Mouse (Mus musculus) intestine, postnatal 0 days (tissue): ENCODE data around the gene Gm45140. TPM values are rescaled to one million over a fixed set of nuclear protein-coding genes. Genes with fewer than 3 reads are reported as not detected.

Source experiments
- ATAC-seq: fragments of 200-750 bp; cut with Nextera tagmentation; 2 replicates; pipeline ENCODE4 v1.8.0; 2017; ENCODE audit warnings: mild to moderate bottlenecking, moderate TSS enrichment, moderate library complexity
- H3K27ac ChIP-seq: fragments of 300-500 bp; sonication (generic); 2 replicates; pipeline ENCODE4 v1.5.1; 2014; ENCODE audit warnings: mild to moderate bottlenecking, low read depth, low read length, moderate library complexity
- H3K27me3 ChIP-seq: fragments of 300-500 bp; sonication (generic); replicated peaks from 2 replicates; pipeline ENCODE4 v1.6.1; 2014; ENCODE audit warnings: low read length, mixed read lengths; ENCODE audit not compliant: control insufficient read depth, insufficient read depth
- H3K36me3 ChIP-seq: fragments of 300-500 bp; sonication (generic); 2 replicates; pipeline ENCODE4 v1.6.1; 2014; ENCODE audit warnings: mild to moderate bottlenecking, moderate library complexity; ENCODE audit not compliant: control insufficient read depth, insufficient read depth
- H3K4me1 ChIP-seq: fragments of 300-500 bp; sonication (generic); replicated peaks from 2 replicates; pipeline ENCODE4 v1.6.1; 2014; ENCODE audit warnings: antibody characterized with exemption, low read length, mixed read lengths; ENCODE audit not compliant: control insufficient read depth, insufficient read depth
- H3K4me2 ChIP-seq: fragments of 300-500 bp; sonication (generic); replicated peaks from 2 replicates; pipeline ENCODE4 v1.6.1; 2014; ENCODE audit warnings: low read depth, mild to moderate bottlenecking, moderate library complexity
- H3K4me3 ChIP-seq: fragments of 300-500 bp; sonication (generic); 2 replicates; pipeline ENCODE4 v1.5.1; 2014; ENCODE audit warnings: low read depth, low read length
- H3K9ac ChIP-seq: fragments of 300-500 bp; sonication (generic); 2 replicates; pipeline ENCODE4 v1.6.1; 2014; ENCODE audit warnings: mild to moderate bottlenecking, low read depth, low read length
- H3K9me3 ChIP-seq: fragments of 300-500 bp; sonication (generic); 2 replicates; pipeline ENCODE4 v1.6.1; 2016; ENCODE audit warnings: mixed run types; ENCODE audit not compliant: control insufficient read depth
- CTCF ChIP-seq: sonication (generic); IDR thresholded peaks from 2 replicates; pipeline ENCODE4 v1.5.1; 2016; ENCODE audit warnings: low read depth, mild to moderate bottlenecking, control low read depth, antibody characterized with exemption, moderate library complexity
- WGBS: fragments of 180-500 bp; shearing (Covaris S2); extraction: QIAGEN DNeasy Blood & Tissue Kit; methylation state at CpG from one replicate; pipeline ENCODE4 v1.1.7; 2014; 5-methylcytosine and 5-hydroxymethylcytosine counted together
- polyA plus RNA-seq: library from polyadenylated mRNA; unstranded; fragments of >200 nt; fragmentation: Nextera tagmentation; extraction: Ambion mirVana; gene quantifications from 2 replicates; pipeline ENCODE4 v1.2.1, GENCODE M21; 2015

Gm45140 gene
- polyA plus RNA-seq, 1 experiment from 2014 or later: 2.0 TPM

DNA sequence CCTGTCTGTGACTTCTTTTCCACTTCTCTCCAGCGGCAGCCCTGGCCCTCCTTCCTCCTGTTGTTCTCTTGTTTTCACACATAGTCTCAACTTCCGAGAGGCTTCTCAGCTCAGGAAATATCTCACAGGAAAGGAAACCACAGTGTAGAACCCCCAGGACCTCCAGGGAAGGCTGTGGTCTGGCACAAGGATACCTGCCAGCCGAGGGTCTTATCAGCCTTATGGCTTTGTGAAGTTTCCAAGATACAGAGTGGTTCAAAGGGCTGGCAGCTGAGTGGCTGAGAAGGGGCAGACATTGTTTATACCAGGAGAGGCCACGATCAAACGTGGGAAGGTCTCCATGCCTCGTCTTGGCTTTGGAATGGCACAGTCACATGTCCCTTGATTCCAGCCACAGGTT is 95.7 kb downstream of the Gm45140 start:
- Histone ChIP-seq H3K9me3 (no peaks in the 10 kb centered on the region), H3K4me1 (no peaks in the 10 kb centered on the region), H3K36me3 (no peaks in the 10 kb centered on the region), H3K27ac (no peak overlapping the region), H3K27me3 (no peaks in the 10 kb centered on the region), H3K4me2 (no peak overlapping the region), H3K4me3 (no peak overlapping the region), H3K9ac (no peak overlapping the region)
- no peak for ATAC-seq
- TF ChIP-seq CTCF: no peak
- WGBS: 45% methylated on average over 6 of the region's 6 CpGs

Other genes with a start within 250 kb of the Gm45140 start
- 0.63 and 1.0 TPM in 2 replicates for gene Prokr1, start 245.1 kb downstream of the Gm45140 start, polyA plus RNA-seq
- 7.4 and 7.9 TPM in 2 replicates for gene Aplf, start 163.6 kb downstream of the Gm45140 start, polyA plus RNA-seq
- 0.86 and 0.98 TPM in 2 replicates for gene Efcc1, start 104.9 kb downstream of the Gm45140 start, polyA plus RNA-seq
- gene Gp9, start 57.7 kb downstream of the Gm45140 start, polyA plus RNA-seq: 2.1 and 2.3 TPM in 2 replicates
- 25.5 and 25.9 TPM in 2 replicates for gene Rab43, start 23.6 kb downstream of the Gm45140 start, polyA plus RNA-seq
- 24.5 and 26.4 TPM in 2 replicates for gene Isy1, start 3.0 kb upstream of the Gm45140 start, polyA plus RNA-seq
- 385 and 395 TPM in 2 replicates for gene Cnbp, start 15.3 kb upstream of the Gm45140 start, polyA plus RNA-seq
- 88.5 and 89.5 TPM in 2 replicates for gene Copg1, start 52.0 kb upstream of the Gm45140 start, polyA plus RNA-seq
- gene Hmces, start 78.1 kb upstream of the Gm45140 start, polyA plus RNA-seq: 17.9 and 19.3 TPM in 2 replicates
- 15.4 and 17.5 TPM in 2 replicates for gene H1fx, start 145.8 kb upstream of the Gm45140 start, polyA plus RNA-seq
- gene Rab7, start 209.5 kb upstream of the Gm45140 start, polyA plus RNA-seq: 219 and 226 TPM in 2 replicates
- 164 and 184 TPM in 2 replicates for gene Rpn1, start 248.7 kb upstream of the Gm45140 start, polyA plus RNA-seq